Mouse (Mus musculus) kidney, adult 2 months (tissue): ENCODE results near the gene Kpna4. TPM values are rescaled to one million over a fixed set of nuclear protein-coding genes. Genes with fewer than 3 reads are reported as not detected.
A peak's percentile ranks its signal among the peaks of the same experiment; 100 is the strongest.

ENCODE experiments used
- DNase-seq: peaks from one replicate; pipeline ENCODE4 v3.0.0; 2021
- H3K27ac ChIP-seq: fragments of 200-500 bp; 2 replicates; pipeline ENCODE4 v1.5.1; 2012; ENCODE audit warnings: low read depth, low read length, control low read depth, inconsistent platforms; ENCODE audit not compliant: insufficient read depth
- H3K27me3 ChIP-seq: fragments of 200-500 bp; replicated peaks from 2 replicates; pipeline ENCODE4 v1.6.1; 2012; ENCODE audit warnings: mild to moderate bottlenecking, moderate library complexity, low read length, inconsistent platforms; ENCODE audit not compliant: control insufficient read depth, insufficient read depth
- H3K36me3 ChIP-seq: fragments of 200-500 bp; 2 replicates; pipeline ENCODE4 v1.6.1; 2012; ENCODE audit warnings: mild to moderate bottlenecking, moderate library complexity, low read length, inconsistent platforms; ENCODE audit not compliant: control insufficient read depth, insufficient read depth
- H3K4me1 ChIP-seq: fragments of 200-500 bp; 2 replicates; pipeline ENCODE4 v1.6.1; 2011; ENCODE audit warnings: low read length; ENCODE audit not compliant: control insufficient read depth, insufficient read depth
- H3K4me3 ChIP-seq: fragments of 200-500 bp; 2 replicates; pipeline ENCODE4 v1.5.1; 2011; ENCODE audit warnings: mild to moderate bottlenecking, low read depth, low read length, control low read depth; ENCODE audit not compliant: insufficient read depth
- CTCF ChIP-seq: fragments of 200-500 bp; conservative IDR thresholded peaks from 2 replicates; pipeline ENCODE4 v1.5.1; 2011; ENCODE audit warnings: low read depth, mild to moderate bottlenecking, control low read depth, low read length, moderate library complexity, mixed read lengths; ENCODE audit not compliant: insufficient read depth, insufficient read length
- POLR2A ChIP-seq: fragments of 200-500 bp; IDR thresholded peaks from one replicate; pipeline ENCODE4 v1.6.1; 2011; ENCODE audit warnings: low read depth, low read length, control low read depth
- WGBS: fragments of 180-500 bp; shearing (Covaris S2); methylation state at CpG from one replicate; pipeline ENCODE4 v1.1.7; 2018; 5-methylcytosine and 5-hydroxymethylcytosine counted together
- polyA plus RNA-seq: library from polyadenylated mRNA; depleted of rRNA; stranded (reverse); fragments of >200 nt; gene quantifications from 2 replicates; pipeline ENCODE4 v1.2.3, GENCODE M21; 2012; rRNA removed

The Kpna4 gene
- 8.6 and 11.3 TPM in 2 replicates for polyA plus RNA-seq

DNA sequence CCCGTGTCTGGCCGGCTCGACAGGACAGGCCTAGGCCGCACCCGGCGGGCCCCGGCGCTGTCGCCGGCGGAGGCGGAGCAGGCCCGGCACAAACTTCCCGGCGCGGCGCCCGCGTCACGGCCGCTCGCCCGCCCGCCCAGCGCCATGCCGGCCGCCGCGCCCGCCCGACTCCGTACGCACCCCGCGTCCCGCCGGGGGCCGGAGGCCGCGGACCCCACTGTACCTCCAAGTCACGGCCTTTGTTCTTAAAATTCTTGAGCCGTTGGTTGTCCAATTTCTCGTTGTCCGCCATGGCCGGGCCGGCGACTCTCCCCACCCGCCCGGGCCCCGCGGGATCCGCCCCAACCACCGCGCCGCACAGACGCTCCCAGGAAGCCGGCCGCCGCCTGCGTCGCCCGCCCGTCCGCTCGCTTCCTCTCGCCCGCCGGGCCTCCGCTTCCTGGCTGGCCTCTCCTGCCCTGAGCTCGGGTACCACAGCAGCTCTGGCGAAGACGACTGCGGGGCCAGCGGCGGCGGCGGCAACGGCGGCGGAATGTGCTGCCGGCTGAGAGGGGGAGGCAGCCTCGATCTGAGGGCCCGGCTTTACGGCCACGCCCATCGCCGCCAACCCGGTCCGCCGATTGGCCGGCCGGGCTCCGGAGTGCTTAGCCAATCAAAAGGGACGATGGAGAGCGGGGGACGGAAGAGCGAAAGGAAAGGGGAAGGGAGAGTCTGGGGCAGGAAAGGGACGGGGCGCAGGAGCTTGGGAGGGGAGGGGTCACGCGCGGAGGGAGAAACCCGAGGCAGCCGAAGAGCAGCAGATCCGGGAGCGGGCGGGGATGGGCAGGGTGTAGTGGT is at the start of gene Kpna4:
Gene Kpna4, minus strand, starts transcription at position 605 of the 837 bp plus-strand sequence.
- peak within 1 kb of the TSS; percentile 72 for H3K4me3 ChIP-seq
- H3K27me3 ChIP-seq, result no peaks in the 10 kb centered on the region
- H3K36me3 ChIP-seq, result no peaks in the 10 kb centered on the region
- no peaks in the 10 kb centered on the region; the same call in 1 of the 2 replicates for H3K4me1 ChIP-seq
- DNase-seq, result peak; percentile 97
- WGBS, result 1% methylated on average over 107 of the region's 107 CpGs
- TF ChIP-seq CTCF, result no peak
- peak; percentile 25 for TF ChIP-seq POLR2A
- H3K27ac ChIP-seq, result peak within 1 kb of the TSS; percentile 95

- Histone ChIP-seq H3K27me3 (no peaks in the 10 kb centered on the region), H3K27ac (no peak overlapping the region), H3K36me3 (no peaks in the 10 kb centered on the region), H3K4me3 (no peak overlapping the region), H3K4me1 (no peaks in the 10 kb centered on the region)
- DNase-seq, result peak; percentile 28
- TF ChIP-seq CTCF (no peak), POLR2A (no peak)
- WGBS, result 40% methylated on average over 1 of the region's 1 CpGs
These were observed 48.3 kb upstream of the Kpna4 start for GRCm38 (mm10) chr3:69175229-69175628.

DNA sequence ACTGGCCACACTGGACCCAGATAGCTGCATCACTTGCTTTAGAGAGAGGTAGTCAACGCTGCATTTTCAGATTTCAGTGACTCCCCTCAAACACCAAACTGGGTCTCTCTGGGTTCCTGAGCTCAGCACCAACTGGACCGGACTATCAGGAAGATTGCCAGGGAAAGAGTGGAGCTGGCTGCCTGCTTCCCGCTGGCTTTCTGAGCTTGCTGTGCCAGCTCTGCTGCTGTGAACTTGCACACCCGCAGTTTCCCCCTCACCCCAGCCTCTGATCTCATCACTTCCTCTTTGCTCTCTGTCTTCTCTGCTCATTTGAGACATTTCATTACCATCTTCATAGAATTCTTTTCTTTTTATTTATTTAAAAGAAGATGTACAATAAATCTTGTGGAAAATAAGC is 44.2 kb upstream of the Kpna4 start:
- no peak overlapping the region for H3K4me3 ChIP-seq
- DNase-seq, result no peak
- no peak for TF ChIP-seq CTCF
- no peak for TF ChIP-seq POLR2A
- H3K27ac ChIP-seq, result no peak overlapping the region
- H3K27me3 ChIP-seq, result no peaks in the 10 kb centered on the region
- H3K36me3 ChIP-seq, result no peaks in the 10 kb centered on the region
- no peaks in the 10 kb centered on the region for H3K4me1 ChIP-seq
- 49% methylated on average over 4 of the region's 4 CpGs for WGBS

DNA sequence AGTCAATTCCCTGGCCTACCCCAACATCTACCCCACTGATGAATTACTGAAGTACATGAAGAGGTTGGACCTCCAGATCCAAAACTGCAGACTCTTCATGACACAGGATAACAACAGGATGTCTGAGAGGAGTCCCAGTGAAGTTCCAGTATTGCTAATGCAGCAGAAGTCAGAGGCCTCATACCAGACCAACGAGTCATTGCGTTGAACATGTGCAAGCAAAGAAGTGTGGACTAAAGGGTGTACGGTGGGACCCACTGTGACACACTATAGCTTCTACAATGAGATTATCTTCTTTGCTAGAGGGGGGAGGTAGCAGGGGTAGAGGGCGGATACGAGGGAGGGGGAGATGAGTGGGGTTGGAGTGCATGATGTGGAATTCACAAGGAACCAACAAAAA is 42.9 kb upstream of the Kpna4 start:
- Histone ChIP-seq H3K4me1 (no peaks in the 10 kb centered on the region), H3K36me3 (no peaks in the 10 kb centered on the region), H3K27me3 (no peaks in the 10 kb centered on the region), H3K4me3 (no peak overlapping the region), H3K27ac (no peak overlapping the region)
- DNase-seq, result no peak
- WGBS, result 82% methylated on average over 5 of the region's 5 CpGs
- no peak for TF ChIP-seq CTCF
- no peak for TF ChIP-seq POLR2A

GRCm38 (mm10) chr3:69168724-69169123 is 41.8 kb upstream of the Kpna4 start:
- Histone ChIP-seq H3K4me1 (no peaks in the 10 kb centered on the region), H3K4me3 (no peak overlapping the region), H3K27ac (no peak overlapping the region), H3K36me3 (no peaks in the 10 kb centered on the region), H3K27me3 (no peaks in the 10 kb centered on the region)
- no peak for DNase-seq
- WGBS, result 76% methylated on average over 9 of the region's 9 CpGs
- TF ChIP-seq POLR2A (no peak), CTCF (no peak)

DNA sequence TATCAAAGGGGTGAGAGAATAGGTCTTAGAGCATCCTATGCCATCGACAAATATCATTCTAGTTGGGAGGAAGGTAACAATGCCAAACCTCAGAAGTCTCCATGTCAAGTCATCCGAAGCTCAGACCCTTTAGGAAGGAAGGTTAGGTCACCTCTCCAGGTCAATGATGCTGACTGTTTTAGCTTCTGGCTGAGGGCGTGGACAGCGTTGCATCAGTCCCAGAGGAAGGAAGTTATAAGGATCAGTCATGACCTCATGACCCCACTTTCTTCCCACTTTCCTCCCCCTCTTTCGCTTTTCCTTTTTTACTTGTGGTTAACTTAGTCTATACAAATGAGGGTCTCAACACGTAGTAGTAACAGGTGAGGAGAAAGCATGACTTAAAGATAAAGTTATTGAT is 36.1 kb upstream of the Kpna4 start:
- Histone ChIP-seq H3K4me1 (no peaks in the 10 kb centered on the region), H3K4me3 (no peak overlapping the region), H3K27me3 (no peaks in the 10 kb centered on the region), H3K36me3 (no peaks in the 10 kb centered on the region), H3K27ac (no peak overlapping the region)
- no peak for TF ChIP-seq POLR2A
- TF ChIP-seq CTCF, result no peak
- no peak for DNase-seq
- WGBS, result 68% methylated on average over 6 of the region's 6 CpGs

- H3K36me3 ChIP-seq, result no peaks in the 10 kb centered on the region
- 83% methylated on average over 1 of the region's 1 CpGs for WGBS
- no peaks in the 10 kb centered on the region for H3K4me1 ChIP-seq
- no peaks in the 10 kb centered on the region for H3K27me3 ChIP-seq
- no peak for TF ChIP-seq POLR2A
- no peak for TF ChIP-seq CTCF
- DNase-seq, result no peak
- H3K27ac ChIP-seq, result no peak overlapping the region
- no peak overlapping the region for H3K4me3 ChIP-seq
These were observed 33.5 kb upstream of the Kpna4 start for GRCm38 (mm10) chr3:69160429-69160828.
